Comparison of ENCODE assay signal across 8 mouse cellular contexts in the genomic region with DNA sequence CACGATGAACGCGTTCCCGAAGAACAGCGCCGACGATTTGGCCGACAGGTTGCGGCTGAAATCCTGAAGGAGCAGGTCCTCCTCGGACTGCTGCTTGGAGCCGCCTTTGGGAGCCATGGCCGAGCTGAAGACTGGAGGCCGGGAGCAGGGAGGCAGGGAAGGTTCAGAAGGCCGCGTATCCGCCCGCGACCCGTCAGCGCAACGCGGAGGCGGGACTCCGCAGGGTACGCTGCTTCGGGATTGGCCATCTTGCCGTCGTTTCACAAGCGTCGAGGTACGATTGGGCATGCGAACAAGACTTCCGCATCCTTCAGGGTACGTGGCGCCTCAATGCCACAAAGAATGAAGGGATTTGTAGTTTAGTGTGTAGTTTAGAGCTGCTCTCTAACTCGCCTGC. TPM values are rescaled to one million over a fixed set of nuclear protein-coding genes. Genes with fewer than 3 reads are reported as not detected.
A peak's percentile ranks its signal among the peaks of the same experiment; 100 is the strongest.
DNase-seq lines count a peak whose midpoint lies in the region; ATAC-seq lines count a peak whose summit lies in the region.

Gene Ssr3, minus strand, starts transcription at position 203 of the 397 bp plus-strand sequence.

- H3K4me2 ChIP-seq in heart, embryonic 13.5 days = peak within 1 kb of the TSS; percentile 90
- peak within 1 kb of the TSS; percentile 80 for H3K4me2 ChIP-seq in liver, embryonic 12.5 days
- peak within 1 kb of the TSS; percentile 60 for H3K4me2 ChIP-seq in stomach, embryonic 15.5 days

- H3K4me3 ChIP-seq in brown adipose tissue, adult 24 weeks (ENCODE audit: insufficient read depth, low read depth, low read length) = peak within 1 kb of the TSS; percentile 73
- H3K4me3 ChIP-seq in heart, embryonic 13.5 days = peak within 1 kb of the TSS; percentile 87
- peak within 1 kb of the TSS; percentile 82 for H3K4me3 ChIP-seq in liver, embryonic 12.5 days
- H3K4me3 ChIP-seq in stomach, embryonic 15.5 days (replicated peaks) = peak within 1 kb of the TSS; percentile 72

- under 1% methylated on average over 36 of the region's 36 CpGs for WGBS in heart, embryonic 13.5 days
- WGBS in liver, embryonic 12.5 days (ENCODE audit: insufficient replicate concordance) = under 1% methylated on average over 36 of the region's 36 CpGs
- 0% methylated on average over 36 of the region's 36 CpGs for WGBS in stomach, embryonic 15.5 days

- H3K4me1 ChIP-seq in brown adipose tissue, adult 24 weeks (ENCODE audit: control insufficient read depth, insufficient read depth, insufficient read length, low read length) = no peaks in the 10 kb centered on the region
- peaks cover 17% of the 10 kb centered on the region for H3K4me1 ChIP-seq in heart, embryonic 13.5 days
- peaks cover 13% of the 10 kb centered on the region for H3K4me1 ChIP-seq in liver, embryonic 12.5 days
- no peaks in the 10 kb centered on the region for H3K4me1 ChIP-seq in stomach, embryonic 15.5 days

- DNase-seq in CD4-positive, CD25-positive, alpha-beta regulatory T cell, adult 2 months (ENCODE audit: low read depth, low spot score) = peak; percentile 97
- peak; percentile 82 for DNase-seq in fat pad, adult 2 months (ENCODE audit: extremely low read depth, low read depth, low spot score)
- peak; percentile 98 for DNase-seq in kidney, postnatal 10 days
- DNase-seq in natural killer cell, adult 2 months (ENCODE audit: low spot score in 2 of 2) = peak; percentile 87 to 89

- peak; percentile 95 for ATAC-seq in heart, embryonic 13.5 days (ENCODE audit: extremely low read depth, insufficient number of reproducible peaks, low FRiP score, low TSS enrichment)
- peak; percentile 99 for ATAC-seq in liver, embryonic 12.5 days
- peak; percentile 100 for ATAC-seq in stomach, embryonic 15.5 days (ENCODE audit: insufficient read depth, low FRiP score, low read depth)

- H3K9ac ChIP-seq in heart, embryonic 13.5 days = peak within 1 kb of the TSS; percentile 95
- peak within 1 kb of the TSS; percentile 78 for H3K9ac ChIP-seq in liver, embryonic 12.5 days
- peak within 1 kb of the TSS; percentile 66 for H3K9ac ChIP-seq in stomach, embryonic 15.5 days

- no peaks in the 10 kb centered on the region for H3K27me3 ChIP-seq in heart, embryonic 13.5 days (replicated peaks)
- no peaks in the 10 kb centered on the region for H3K27me3 ChIP-seq in liver, embryonic 12.5 days (replicated peaks)
- no peaks in the 10 kb centered on the region for H3K27me3 ChIP-seq in stomach, embryonic 15.5 days (replicated peaks)

- no peaks in the 10 kb centered on the region for H3K9me3 ChIP-seq in heart, embryonic 13.5 days
- H3K9me3 ChIP-seq in liver, embryonic 12.5 days (replicated peaks) = no peaks in the 10 kb centered on the region
- H3K9me3 ChIP-seq in stomach, embryonic 15.5 days = no peaks in the 10 kb centered on the region

- H3K36me3 ChIP-seq in heart, embryonic 13.5 days = peaks cover 30% of the 10 kb centered on the region
- peaks cover 29% of the 10 kb centered on the region for H3K36me3 ChIP-seq in liver, embryonic 12.5 days
- peaks cover 3% of the 10 kb centered on the region; the same call in 1 of the 2 replicates for H3K36me3 ChIP-seq in stomach, embryonic 15.5 days

- peak within 1 kb of the TSS; percentile 70 for H3K27ac ChIP-seq in brown adipose tissue, adult 24 weeks (replicated peaks; ENCODE audit: low read depth, low read length)
- H3K27ac ChIP-seq in heart, embryonic 13.5 days (replicated peaks) = peak within 1 kb of the TSS; percentile 90
- peak within 1 kb of the TSS; percentile 72 for H3K27ac ChIP-seq in liver, embryonic 12.5 days
- peak within 1 kb of the TSS; percentile 83 for H3K27ac ChIP-seq in stomach, embryonic 15.5 days

RNA-seq across cellular contexts. Expression of gene Ssr3, which starts in this region (rescaled TPM):
- polyA plus RNA-seq in brown adipose tissue, adult 24 weeks (2012; ENCODE audit: insufficient read depth, insufficient read length, missing spikeins) = 121 and 123 TPM in 2 replicates
- 200 and 212 TPM in 2 replicates for polyA plus RNA-seq in heart, embryonic 13.5 days (2015; fragmentation: Nextera tagmentation; extraction: Ambion mirVana)
- 138 TPM in 2 replicates for polyA plus RNA-seq in liver, embryonic 12.5 days (2016; fragmentation: Nextera tagmentation; extraction: Ambion mirVana)
- 293 and 335 TPM in 2 replicates for polyA plus RNA-seq in stomach, embryonic 15.5 days (2015; fragmentation: Nextera tagmentation; extraction: Ambion mirVana)

Comparison
In these comparisons a context has a peak if more than half of its experiments do, and no peak if none do; other contexts are left out.
1. Peak in every context shown above with its lines: DNase-seq, ATAC-seq, H3K4me3 ChIP-seq and H3K27ac ChIP-seq.